In genomic region chr6:108532486-108533179, GRCm38 (mm10) we compare ENCODE assay signal across 8 mouse cellular contexts.
DNase-seq lines count a peak whose midpoint lies in the region; ATAC-seq lines count a peak whose summit lies in the region.

No protein-coding gene starts in this region.

- H3K27me3 ChIP-seq in lung, embryonic 15.5 days, result no peaks in the 10 kb centered on the region
- no peaks in the 10 kb centered on the region for H3K27me3 ChIP-seq in midbrain, embryonic 16.5 days (ENCODE audit: control insufficient read depth, insufficient read depth, low read depth, low read length)

- no peak overlapping the region for H3K4me3 ChIP-seq in lung, embryonic 15.5 days
- H3K4me3 ChIP-seq in midbrain, embryonic 16.5 days (ENCODE audit: low read depth, low read length), result no peak overlapping the region

- no peak overlapping the region for H3K4me2 ChIP-seq in lung, embryonic 15.5 days
- no peak overlapping the region for H3K4me2 ChIP-seq in midbrain, embryonic 16.5 days (ENCODE audit: low read length)

- no peaks in the 10 kb centered on the region for H3K9me3 ChIP-seq in lung, embryonic 15.5 days
- H3K9me3 ChIP-seq in midbrain, embryonic 16.5 days (replicated peaks; ENCODE audit: control insufficient read depth, low read length, poor library complexity, severe bottlenecking), result no peaks in the 10 kb centered on the region

- WGBS in lung, embryonic 15.5 days, result 64% methylated on average over 10 of the region's 10 CpGs
- 85% methylated on average over 10 of the region's 10 CpGs for WGBS in midbrain, embryonic 16.5 days

- no peaks in the 10 kb centered on the region for H3K36me3 ChIP-seq in lung, embryonic 15.5 days
- no peaks in the 10 kb centered on the region for H3K36me3 ChIP-seq in midbrain, embryonic 16.5 days (ENCODE audit: control insufficient read depth, insufficient read depth, low read length)

- ATAC-seq in lung, embryonic 15.5 days (ENCODE audit: borderline replicate concordance, extremely low read depth, low FRiP score, low TSS enrichment), result no peak
- no peak for ATAC-seq in megakaryocyte, adult 5-6 weeks (ENCODE audit: poor library complexity, severe bottlenecking)
- no peak for ATAC-seq in midbrain, embryonic 16.5 days

- H3K4me1 ChIP-seq in lung, embryonic 15.5 days, result peaks cover 46% of the 10 kb centered on the region
- peaks cover 10% of the 10 kb centered on the region; the same call in 1 of the 2 replicates for H3K4me1 ChIP-seq in midbrain, embryonic 16.5 days (ENCODE audit: control insufficient read depth, insufficient read depth, low read length)

- DNase-seq in ES-CJ7 (ENCODE audit: low read depth, low spot score), result peak; percentile 15
- peak; percentile 63 for DNase-seq in gastrocnemius, postnatal 10 days
- peak; percentile 60 to 70 for DNase-seq in kidney, adult 8-10 months
- DNase-seq in layer of hippocampus, adult 18-20 months (ENCODE audit: low spot score in 2 of 2), result no peak
- DNase-seq in layer of hippocampus, adult 11-12 months (ENCODE audit: low spot score), result no peak

- no peak overlapping the region for H3K9ac ChIP-seq in lung, embryonic 15.5 days
- no peak overlapping the region for H3K9ac ChIP-seq in midbrain, embryonic 16.5 days (ENCODE audit: low read depth, low read length)

- H3K27ac ChIP-seq in lung, embryonic 15.5 days, result peak overlapping the region; percentile 65
- H3K27ac ChIP-seq in midbrain, embryonic 16.5 days (ENCODE audit: low read length), result no peak overlapping the region

Comparison
In these comparisons a context has a peak if more than half of its experiments do, and no peak if none do; other contexts are left out.
1. DNase-seq: peak in ES-CJ7 (single experiment), gastrocnemius, postnatal 10 days (single experiment) and kidney, adult 8-10 months (2 of 2); none in layer of hippocampus, adult 18-20 months (0 of 2) and layer of hippocampus, adult 11-12 months (single experiment).